ENCODE assay signal across 28 mouse cellular contexts in genomic region chr1:164960610-164961009, GRCm38 (mm10). TPM values are rescaled to one million over a fixed set of nuclear protein-coding genes. Genes with fewer than 3 reads are reported as not detected.
DNase-seq lines count a peak whose midpoint lies in the region; ATAC-seq lines count a peak whose summit lies in the region.
"Had no signal": no experiment of that assay in that cellular context is flagged by ENCODE, and none has a peak within 500 bp of the region (broad histone marks: within the 10 kb centered on the region; RNA-seq: fewer than 3 reads in every experiment).

No protein-coding gene starts in this region.

- 35% methylated on average over 2 of the region's 2 CpGs for WGBS in intestine, embryonic 14.5 days

- H3K4me2 ChIP-seq in intestine, embryonic 14.5 days (ENCODE audit: low read length) = no peak overlapping the region
- H3K4me2 ChIP-seq: embryonic facial prominence, embryonic 15.5 days; heart, embryonic 13.5 days; hindbrain, embryonic 12.5 days; neural tube, embryonic 13.5 days had no signal

- H3K4me3 ChIP-seq in intestine, embryonic 14.5 days (ENCODE audit: low read depth, low read length) = no peak overlapping the region
- H3K4me3 ChIP-seq: embryonic facial prominence, embryonic 15.5 days; heart, embryonic 13.5 days; hindbrain, embryonic 12.5 days; limb, embryonic 10.5 days; myocyte; neural tube, embryonic 13.5 days had no signal

- ATAC-seq in CD4-positive, CD25-positive, alpha-beta regulatory T cell, adult 4 months = peak; percentile 40
- peak; percentile 64; the same call in 1 of the 2 replicates for ATAC-seq in intestine, embryonic 14.5 days (replicated peaks; ENCODE audit: low FRiP score, low TSS enrichment, low read depth)
- ATAC-seq in megakaryocyte progenitor cell, adult 5-6 weeks (replicated peaks; ENCODE audit: poor library complexity) = 0 out of 2 replicates have a peak, but pooled peaks have one; percentile 15
- ATAC-seq: forebrain, embryonic 14.5 days; midbrain, embryonic 16.5 days had no signal

- no peak overlapping the region for H3K9ac ChIP-seq in intestine, embryonic 14.5 days (ENCODE audit: low read length)
- H3K9ac ChIP-seq: embryonic facial prominence, embryonic 15.5 days; heart, embryonic 13.5 days; hindbrain, embryonic 12.5 days; neural tube, embryonic 13.5 days had no signal

- no peak overlapping the region for H3K27ac ChIP-seq in intestine, embryonic 14.5 days (ENCODE audit: low read depth)
- H3K27ac ChIP-seq: embryonic facial prominence, embryonic 15.5 days; heart, embryonic 13.5 days; hindbrain, embryonic 12.5 days; limb, embryonic 10.5 days; neural tube, embryonic 13.5 days had no signal

- DNase-seq in CD4-positive helper T cell, adult 2 months (ENCODE audit: low read depth, low spot score) = peak; percentile 35
- no peak for DNase-seq in intestine, embryonic 14.5 days (ENCODE audit: low spot score)
- no peak for DNase-seq in adrenal gland, postnatal 4 days (ENCODE audit: low spot score in 2 of 2)
- DNase-seq in right cerebral cortex, postnatal 14 days = no peak
- no peak for DNase-seq in lung, postnatal 10 days
- DNase-seq: adrenal gland, postnatal 36 days; cerebellum, adult 11 months; cerebellum, adult 9-11 months; gastrocnemius, postnatal 10 days; heart, adult 18-20 months; heart, postnatal 14 days; kidney, adult 18-20 months; liver; lung, postnatal 14 days; right cerebral cortex, postnatal 4 days had no signal

- H3K27me3 ChIP-seq in intestine, embryonic 14.5 days (replicated peaks; ENCODE audit: control insufficient read depth, insufficient read depth, low read length) = no peaks in the 10 kb centered on the region
- H3K27me3 ChIP-seq: embryonic facial prominence, embryonic 15.5 days; heart, embryonic 13.5 days; hindbrain, embryonic 12.5 days; neural tube, embryonic 13.5 days had no signal

- no peaks in the 10 kb centered on the region for H3K36me3 ChIP-seq in intestine, embryonic 14.5 days (ENCODE audit: control insufficient read depth, insufficient read depth, low read length)
- H3K36me3 ChIP-seq: embryonic facial prominence, embryonic 15.5 days; heart, embryonic 13.5 days; hindbrain, embryonic 12.5 days; limb, embryonic 10.5 days; neural tube, embryonic 13.5 days had no signal

- H3K4me1 ChIP-seq in intestine, embryonic 14.5 days (replicated peaks; ENCODE audit: control insufficient read depth, insufficient read depth, low read length) = peaks cover 9% of the 10 kb centered on the region; the same call in 1 of the 2 replicates
- H3K4me1 ChIP-seq: embryonic facial prominence, embryonic 15.5 days; heart, embryonic 13.5 days; limb, embryonic 10.5 days had no signal

- H3K9me3 ChIP-seq in intestine, embryonic 14.5 days (ENCODE audit: control insufficient read depth, low read length) = no peaks in the 10 kb centered on the region
- H3K9me3 ChIP-seq: embryonic facial prominence, embryonic 15.5 days; heart, embryonic 13.5 days; hindbrain, embryonic 12.5 days; limb, embryonic 10.5 days; neural tube, embryonic 13.5 days had no signal

RNA-seq across cellular contexts. Expression of gene Xcl1, which starts 25.3 kb away (rescaled TPM):
- polyA plus RNA-seq in CD4-positive, CD25-positive, alpha-beta regulatory T cell, adult 4 months (2017; shearing (Covaris generic)) = 1 to 10 TPM; 4.4 to 8.0 TPM
- not detected in 2 replicates for polyA plus RNA-seq in intestine, embryonic 14.5 days (2014; fragmentation: Nextera tagmentation; extraction: Ambion mirVana)
- 0.52 and 0.66 TPM in 2 replicates for total RNA-seq in megakaryocyte progenitor cell, adult 5-6 weeks (2015)
- 1.6 TPM in 1 of 2 replicates, not detected in the other for total RNA-seq in megakaryocyte progenitor cell, adult 5-6 weeks (2017)
- 1 to 10 TPM in 1 of 2 experiments, not detected in 1; 1.1 TPM for total RNA-seq in adrenal gland, postnatal 4 days (2021)
- total RNA-seq: gastrocnemius, postnatal 10 days; heart, postnatal 14 days; layer of hippocampus, postnatal 10 days had no signal
- polyA plus RNA-seq: embryonic facial prominence, embryonic 15.5 days; forebrain, embryonic 14.5 days; heart, embryonic 13.5 days; hindbrain, embryonic 12.5 days; kidney, embryonic 16.5 days; limb, embryonic 10.5 days; liver, embryonic 16.5 days; midbrain, embryonic 16.5 days; neural tube, embryonic 13.5 days had no signal
